Mouse (Mus musculus) MEL (cell line): Measurements from ENCODE around the gene Gm17535.
"Not testable (repeated sequence)": the region's sequence is repeated elsewhere in the genome, so short reads cannot be mapped to it uniquely, and the experiment has no call there.

Source experiments
- CTCF ChIP-seq, 3 experiments: IDR thresholded peaks in 2 of 3; conservative IDR thresholded peaks in 1 of 3; 2 replicates each; pipeline ENCODE4 v1.5.1; 2011 to 2012; ENCODE audit warnings: low read length in 3 of 3, low read depth in 2 of 3, mild to moderate bottlenecking in 2 of 3, improper control_type of control experiment in 1 of 3, inconsistent platforms in 1 of 3, mixed read lengths in 1 of 3, moderate library complexity in 1 of 3; ENCODE audit not compliant: control insufficient read depth in 1 of 3, insufficient read depth in 1 of 3, poor library complexity in 1 of 3, severe bottlenecking in 1 of 3
- EP300 ChIP-seq, 2 experiments: IDR thresholded peaks; 2 replicates each; pipeline ENCODE4 v1.6.1; 2011; ENCODE audit warnings: improper control_type of control experiment in 2 of 2, low read length in 2 of 2, low read depth in 1 of 2, mild to moderate bottlenecking in 1 of 2
- HCFC1 ChIP-seq: IDR thresholded peaks from 2 replicates; pipeline ENCODE4 v1.6.1; 2012; ENCODE audit warnings: low read depth, mild to moderate bottlenecking, inconsistent platforms, low read length, improper control_type of control experiment, moderate library complexity
- JUND ChIP-seq: IDR thresholded peaks from 2 replicates; pipeline ENCODE4 v1.6.1; 2011; ENCODE audit warnings: low read depth, mild to moderate bottlenecking, improper control_type of control experiment, low read length
- MAX ChIP-seq: IDR thresholded peaks from 2 replicates; pipeline ENCODE4 v1.6.1; 2011; ENCODE audit warnings: low read length, improper control_type of control experiment
- POLR2A ChIP-seq, 2 experiments: IDR thresholded peaks; 2 replicates each; pipeline ENCODE4 v1.6.1; 2011 to 2012; ENCODE audit warnings: low read length in 2 of 2, mild to moderate bottlenecking in 2 of 2, control low read depth in 1 of 2, improper control_type of control experiment in 1 of 2, low read depth in 1 of 2, moderate library complexity in 1 of 2; ENCODE audit not compliant: control insufficient read depth in 1 of 2, insufficient read depth in 1 of 2, poor library complexity in 1 of 2
- POLR2AphosphoS5 ChIP-seq: IDR thresholded peaks from 2 replicates; pipeline ENCODE4 v1.6.1; 2012; ENCODE audit warnings: low read depth, borderline replicate concordance, mild to moderate bottlenecking, inconsistent platforms, low read length, moderate library complexity, mixed read lengths
- ZMIZ1 ChIP-seq: IDR thresholded peaks from 2 replicates; pipeline ENCODE4 v1.6.1; 2012; ENCODE audit warnings: low read depth, mild to moderate bottlenecking, inconsistent platforms, low read length, improper control_type of control experiment, moderate library complexity

DNA sequence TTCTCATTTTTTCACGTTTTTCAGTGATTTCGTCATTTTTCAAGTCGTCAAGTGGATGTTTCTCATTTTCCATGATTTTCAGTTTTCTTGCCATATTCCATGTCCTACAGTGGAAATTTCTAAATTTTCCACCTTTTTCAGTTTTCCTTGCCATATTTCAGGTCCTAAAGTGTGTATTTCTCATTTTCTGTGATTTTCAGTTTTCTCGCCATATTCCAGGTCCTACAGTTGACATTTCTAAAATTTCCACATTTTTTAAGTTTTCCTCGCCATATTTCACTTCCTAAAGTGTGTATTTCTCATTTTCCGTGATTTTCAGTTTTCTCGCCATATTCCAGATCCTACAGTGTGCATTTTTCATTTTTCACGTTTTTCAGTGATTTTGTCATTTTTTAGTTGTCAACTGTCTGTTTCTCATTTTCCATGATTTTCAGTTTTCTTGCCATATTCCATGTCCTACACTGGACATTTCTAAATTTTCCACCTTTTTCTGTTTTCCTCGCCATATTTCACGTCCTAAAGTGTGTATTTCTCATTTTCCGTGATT, 21.6 kb upstream of the Gm17535 start, which contains the start of gene Gm10721:
- TF ChIP-seq EP300 (IDR thresholded peaks at IDR 0.05; ENCODE audit: low read depth in 1 of 2, low read length in 2 of 2); CTCF (IDR thresholded peaks at IDR 0.05 in 2 of 3, conservative IDR thresholded peaks at IDR 0.05 in 1 of 3; ENCODE audit: control insufficient read depth in 1 of 3, insufficient read depth in 1 of 3, low read depth in 2 of 3, low read length in 3 of 3, poor library complexity in 1 of 3, severe bottlenecking in 1 of 3); ZMIZ1; POLR2AphosphoS5; MAX; JUND; POLR2A (IDR thresholded peaks at IDR 0.05; ENCODE audit: control insufficient read depth in 1 of 2, insufficient read depth in 1 of 2, low read depth in 1 of 2, low read length in 2 of 2, poor library complexity in 1 of 2); HCFC1: not testable (repeated sequence)
